ENCODE assay signal across 21 mouse cellular contexts in the genomic region with DNA sequence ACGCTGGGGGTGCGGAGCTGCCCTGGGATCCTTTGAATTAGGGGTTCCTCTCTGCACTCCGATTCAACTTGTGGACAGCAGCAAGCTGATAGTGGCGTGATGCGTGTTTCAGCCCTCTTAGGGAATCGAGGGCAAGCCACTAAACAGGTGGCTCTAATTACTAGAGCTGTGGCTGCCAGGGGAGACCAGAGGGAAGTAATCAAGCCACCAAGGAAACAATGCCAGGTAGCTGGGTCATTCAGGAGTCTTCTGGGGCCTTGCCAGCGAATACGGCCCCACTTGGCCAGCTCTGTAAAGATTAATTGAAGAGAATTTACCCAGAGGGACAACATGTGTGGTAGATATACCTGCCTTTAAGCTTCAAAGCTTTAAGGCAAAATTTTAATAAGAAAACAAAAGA.
DNase-seq lines count a peak whose midpoint lies in the region; ATAC-seq and TF ChIP-seq lines count a peak whose summit lies in the region.
"Had no signal": no experiment of that assay in that cellular context is flagged by ENCODE, and none has a peak within 500 bp of the region (broad histone marks: within the 10 kb centered on the region; RNA-seq: fewer than 3 reads in every experiment).

No protein-coding gene starts in this region.

- H3K9me3 ChIP-seq in limb, embryonic 12.5 days: no peaks in the 10 kb centered on the region
- H3K9me3 ChIP-seq in hindbrain, embryonic 16.5 days (ENCODE audit: control insufficient read depth, low read length): no peaks in the 10 kb centered on the region
- H3K9me3 ChIP-seq: embryonic facial prominence, embryonic 12.5 days; forebrain, embryonic 13.5 days; heart, embryonic 12.5 days; midbrain, embryonic 10.5 days; neural tube, embryonic 15.5 days had no signal

- ATAC-seq in limb, embryonic 12.5 days (ENCODE audit: insufficient number of reproducible peaks, insufficient read depth, low FRiP score, low TSS enrichment, low read depth): no peak
- no peak for ATAC-seq in hindbrain, embryonic 16.5 days
- ATAC-seq: forebrain, embryonic 13.5 days; hindbrain, postnatal 0 days; liver, postnatal 0 days had no signal

- no peaks in the 10 kb centered on the region for H3K36me3 ChIP-seq in limb, embryonic 12.5 days
- no peaks in the 10 kb centered on the region for H3K36me3 ChIP-seq in hindbrain, embryonic 16.5 days (ENCODE audit: control insufficient read depth, insufficient read depth, low read length)
- H3K36me3 ChIP-seq: embryonic facial prominence, embryonic 12.5 days; G1E; heart, embryonic 12.5 days; midbrain, embryonic 10.5 days; neural tube, embryonic 15.5 days had no signal

- no peak overlapping the region for H3K9ac ChIP-seq in limb, embryonic 12.5 days (replicated peaks)
- no peak overlapping the region for H3K9ac ChIP-seq in hindbrain, embryonic 16.5 days (ENCODE audit: low read depth, low read length)
- H3K9ac ChIP-seq: embryonic facial prominence, embryonic 12.5 days; forebrain, embryonic 13.5 days; heart, embryonic 12.5 days; liver, postnatal 0 days; neural tube, embryonic 15.5 days had no signal

- no peak for TF ChIP-seq CTCF in cortical plate, adult 2 months (IDR thresholded peaks at IDR 0.05; ENCODE audit: extremely low read depth, insufficient read depth, low read length)

- H3K4me3 ChIP-seq in cortical plate, adult 2 months (ENCODE audit: insufficient read depth, low read length): 0 out of 2 replicates have a peak overlapping the region, but pooled peaks have one; percentile 2
- no peak overlapping the region for H3K4me3 ChIP-seq in limb, embryonic 12.5 days (replicated peaks)
- no peak overlapping the region for H3K4me3 ChIP-seq in hindbrain, embryonic 16.5 days (ENCODE audit: low read length)
- H3K4me3 ChIP-seq: embryonic facial prominence, embryonic 12.5 days; forebrain, embryonic 13.5 days; heart, embryonic 12.5 days; midbrain, embryonic 10.5 days; neural tube, embryonic 15.5 days had no signal

- no peaks in the 10 kb centered on the region for H3K27me3 ChIP-seq in limb, embryonic 12.5 days
- H3K27me3 ChIP-seq in hindbrain, embryonic 16.5 days (replicated peaks; ENCODE audit: control insufficient read depth, insufficient read depth, low read length): no peaks in the 10 kb centered on the region
- H3K27me3 ChIP-seq: embryonic facial prominence, embryonic 12.5 days; forebrain, embryonic 13.5 days; heart, embryonic 12.5 days; neural tube, embryonic 15.5 days had no signal

- no peaks in the 10 kb centered on the region for H3K4me1 ChIP-seq in cortical plate, adult 2 months (ENCODE audit: control insufficient read depth, insufficient read depth, low read length)
- peaks cover 18% of the 10 kb centered on the region for H3K4me1 ChIP-seq in limb, embryonic 12.5 days (replicated peaks)
- no peaks in the 10 kb centered on the region for H3K4me1 ChIP-seq in hindbrain, embryonic 16.5 days (ENCODE audit: control insufficient read depth, insufficient read depth, low read depth, low read length)
- H3K4me1 ChIP-seq: midbrain, embryonic 10.5 days; neural tube, embryonic 15.5 days had no signal

- H3K4me2 ChIP-seq in limb, embryonic 12.5 days: peak overlapping the region; percentile 15; the same call in 1 of the 2 replicates
- no peak overlapping the region for H3K4me2 ChIP-seq in hindbrain, embryonic 16.5 days (ENCODE audit: low read length)
- H3K4me2 ChIP-seq: embryonic facial prominence, embryonic 12.5 days; forebrain, embryonic 13.5 days; heart, embryonic 12.5 days; neural tube, embryonic 15.5 days had no signal

- no peak overlapping the region for H3K27ac ChIP-seq in cortical plate, adult 2 months (ENCODE audit: insufficient read depth, low read length)
- H3K27ac ChIP-seq in limb, embryonic 12.5 days: 0 out of 2 replicates have a peak overlapping the region, but pooled peaks have one; percentile 31
- H3K27ac ChIP-seq in hindbrain, embryonic 16.5 days (ENCODE audit: low read depth, low read length): no peak overlapping the region
- H3K27ac ChIP-seq: embryonic facial prominence, embryonic 12.5 days; forebrain, embryonic 13.5 days; hindbrain, postnatal 0 days; midbrain, embryonic 10.5 days; neural tube, embryonic 15.5 days had no signal

- 31% methylated on average over 8 of the region's 8 CpGs for WGBS in limb, embryonic 12.5 days
- 64% methylated on average over 8 of the region's 8 CpGs for WGBS in hindbrain, embryonic 16.5 days

- TF ChIP-seq POLR2A in cortical plate, adult 2 months (IDR thresholded peaks at IDR 0.05; ENCODE audit: extremely low read depth, insufficient read depth, low read length): no peak

- DNase-seq in gastrocnemius, adult 18-20 months (ENCODE audit: low spot score): peak; percentile 3
- no peak for DNase-seq in gastrocnemius, postnatal 10 days
- DNase-seq in cerebellum, adult 8-10 months: peak; percentile 6
- no peak for DNase-seq in embryo, embryonic 10 days (ENCODE audit: low spot score)
- DNase-seq in spleen, postnatal 36 days (ENCODE audit: low spot score in 2 of 2): no peak
- DNase-seq: adrenal gland, adult 8-10 months; gastrocnemius, postnatal 14 days; heart, postnatal 36 days; kidney, adult 2 months; kidney, postnatal 25 days; liver, postnatal 0 days had no signal

Comparison
In these comparisons a context has a peak if more than half of its experiments do, and no peak if none do; other contexts are left out.
1. DNase-seq: peak in gastrocnemius, adult 18-20 months (single experiment) and cerebellum, adult 8-10 months (single experiment); none in gastrocnemius, postnatal 10 days (single experiment), embryo, embryonic 10 days (single experiment) and spleen, postnatal 36 days (0 of 2).